Comparison of ENCODE assay signal across 10 mouse cellular contexts in genomic region chr8:87831567-87831966, GRCm38 (mm10).
A peak's percentile ranks its signal among the peaks of the same experiment; 100 is the strongest.
DNase-seq lines count a peak whose midpoint lies in the region; ATAC-seq and TF ChIP-seq lines count a peak whose summit lies in the region.
"Had no signal": no experiment of that assay in that cellular context is flagged by ENCODE, and none has a peak within 500 bp of the region (broad histone marks: within the 10 kb centered on the region; RNA-seq: fewer than 3 reads in every experiment).

No protein-coding gene starts in this region.

- ATAC-seq in lung, embryonic 15.5 days (ENCODE audit: borderline replicate concordance, extremely low read depth, low FRiP score, low TSS enrichment): peak; percentile 7; the same call in 1 of the 2 replicates
- peak; percentile 30; the same call in 1 of the 2 replicates for ATAC-seq in forebrain, embryonic 12.5 days (ENCODE audit: low FRiP score)
- no peak for ATAC-seq in limb, embryonic 15.5 days (ENCODE audit: insufficient number of reproducible peaks, low FRiP score, low TSS enrichment, low read depth)
- no peak for ATAC-seq in stomach, postnatal 0 days (ENCODE audit: low FRiP score, low TSS enrichment)
- no peak for ATAC-seq in monocyte, adult 5-6 weeks (replicated peaks; ENCODE audit: insufficient number of reproducible peaks, low FRiP score, low TSS enrichment, poor library complexity, severe bottlenecking)
- ATAC-seq in cerebellum, adult (ENCODE audit: insufficient number of reproducible peaks, low FRiP score, low TSS enrichment): no peak
- ATAC-seq: inflammation-experienced regulatory T-cells, adult 6 months had no signal

- no peaks in the 10 kb centered on the region for H3K27me3 ChIP-seq in lung, embryonic 15.5 days
- H3K27me3 ChIP-seq in forebrain, embryonic 12.5 days: no peaks in the 10 kb centered on the region
- H3K27me3 ChIP-seq in limb, embryonic 15.5 days: no peaks in the 10 kb centered on the region
- H3K27me3 ChIP-seq in stomach, postnatal 0 days (ENCODE audit: control insufficient read depth, insufficient read depth, low read length): no peaks in the 10 kb centered on the region

- no peak for TF ChIP-seq EP300 in stomach, postnatal 0 days (optimal IDR thresholded peaks at IDR 0.05)

- H3K9ac ChIP-seq in lung, embryonic 15.5 days: no peak overlapping the region
- no peak overlapping the region for H3K9ac ChIP-seq in forebrain, embryonic 12.5 days
- H3K9ac ChIP-seq in limb, embryonic 15.5 days: no peak overlapping the region
- 0 out of 2 replicates have a peak overlapping the region, but pooled peaks have one; percentile 13 for H3K9ac ChIP-seq in stomach, postnatal 0 days (ENCODE audit: low read length)

- H3K9me3 ChIP-seq in lung, embryonic 15.5 days: no peaks in the 10 kb centered on the region
- H3K9me3 ChIP-seq in forebrain, embryonic 12.5 days: no peaks in the 10 kb centered on the region
- no peaks in the 10 kb centered on the region for H3K9me3 ChIP-seq in limb, embryonic 15.5 days
- no peaks in the 10 kb centered on the region for H3K9me3 ChIP-seq in stomach, postnatal 0 days (ENCODE audit: control insufficient read depth, low read length)

- H3K4me2 ChIP-seq in lung, embryonic 15.5 days: no peak overlapping the region
- H3K4me2 ChIP-seq in forebrain, embryonic 12.5 days: peak overlapping the region; percentile 10; the same call in 1 of the 2 replicates
- no peak overlapping the region for H3K4me2 ChIP-seq in limb, embryonic 15.5 days
- no peak overlapping the region for H3K4me2 ChIP-seq in stomach, postnatal 0 days (replicated peaks; ENCODE audit: low read depth)

- peaks cover 64% of the 10 kb centered on the region for H3K4me1 ChIP-seq in lung, embryonic 15.5 days
- no peaks in the 10 kb centered on the region for H3K4me1 ChIP-seq in lung, adult 2 months (ENCODE audit: control insufficient read depth, insufficient read depth, low read length)
- peaks cover 78% of the 10 kb centered on the region for H3K4me1 ChIP-seq in forebrain, embryonic 12.5 days
- peaks cover 66% of the 10 kb centered on the region for H3K4me1 ChIP-seq in limb, embryonic 15.5 days
- peaks cover 6% of the 10 kb centered on the region for H3K4me1 ChIP-seq in stomach, postnatal 0 days (replicated peaks; ENCODE audit: control insufficient read depth, insufficient read depth)

- H3K4me3 ChIP-seq in lung, embryonic 15.5 days: no peak overlapping the region
- H3K4me3 ChIP-seq in lung, adult 2 months (replicated peaks; ENCODE audit: extremely low read depth, low read depth, low read length): no peak overlapping the region
- H3K4me3 ChIP-seq in forebrain, embryonic 12.5 days (replicated peaks): no peak overlapping the region
- H3K4me3 ChIP-seq in limb, embryonic 15.5 days: no peak overlapping the region
- H3K4me3 ChIP-seq in stomach, postnatal 0 days (ENCODE audit: low read depth, low read length): no peak overlapping the region

- WGBS in lung, embryonic 15.5 days: 15% methylated on average over 5 of the region's 5 CpGs
- 65% methylated on average over 5 of the region's 5 CpGs for WGBS in lung, adult 2 months
- 2% methylated on average over 5 of the region's 5 CpGs for WGBS in forebrain, embryonic 12.5 days
- 37% methylated on average over 5 of the region's 5 CpGs for WGBS in limb, embryonic 15.5 days
- 35% methylated on average over 5 of the region's 5 CpGs for WGBS in stomach, postnatal 0 days

- TF ChIP-seq POLR2A in lung, adult 2 months (IDR thresholded peaks at IDR 0.05; ENCODE audit: borderline replicate concordance, extremely low read depth, low read depth, low read length): no peak

- DNase-seq in lung, adult 2 months: no peak
- DNase-seq in stomach, postnatal 0 days (ENCODE audit: low spot score): no peak
- no peak for DNase-seq in lung, postnatal 10 days

- no peak overlapping the region for H3K27ac ChIP-seq in lung, embryonic 15.5 days
- H3K27ac ChIP-seq in forebrain, embryonic 12.5 days: peak overlapping the region; percentile 85
- peak overlapping the region; percentile 57 for H3K27ac ChIP-seq in limb, embryonic 15.5 days
- H3K27ac ChIP-seq in stomach, postnatal 0 days (replicated peaks): no peak overlapping the region
- H3K27ac ChIP-seq: macrophage had no signal

- no peak for TF ChIP-seq CTCF in lung, adult 2 months (IDR thresholded peaks at IDR 0.05; ENCODE audit: insufficient read depth, low read length)
- no peak for TF ChIP-seq CTCF in stomach, postnatal 0 days (IDR thresholded peaks at IDR 0.05; ENCODE audit: low read depth)

- H3K36me3 ChIP-seq in lung, embryonic 15.5 days: no peaks in the 10 kb centered on the region
- no peaks in the 10 kb centered on the region for H3K36me3 ChIP-seq in forebrain, embryonic 12.5 days (replicated peaks)
- no peaks in the 10 kb centered on the region for H3K36me3 ChIP-seq in limb, embryonic 15.5 days
- no peaks in the 10 kb centered on the region for H3K36me3 ChIP-seq in stomach, postnatal 0 days (ENCODE audit: control insufficient read depth, insufficient read depth, low read length)

Comparison
In these comparisons a context has a peak if more than half of its experiments do, and no peak if none do; other contexts are left out.
1. ATAC-seq: peak in lung, embryonic 15.5 days (single experiment) and forebrain, embryonic 12.5 days (single experiment); none in limb, embryonic 15.5 days (single experiment), stomach, postnatal 0 days (single experiment), monocyte, adult 5-6 weeks (single experiment) and cerebellum, adult (single experiment).
2. H3K27ac ChIP-seq: peak in forebrain, embryonic 12.5 days (single experiment) and limb, embryonic 15.5 days (single experiment); none in lung, embryonic 15.5 days (single experiment) and stomach, postnatal 0 days (single experiment).